Mouse (Mus musculus): ENCODE measurements around the gene Cars. TPM values are rescaled to one million over a fixed set of nuclear protein-coding genes. Genes with fewer than 3 reads are reported as not detected.

Cars gene
- polyA plus RNA-seq, 1 experiment from 2014 or later: 62.4 TPM

- peak; percentile 35; the same call in 1 of the 2 replicates for ATAC-seq (ENCODE audit: low FRiP score)
- H3K27ac ChIP-seq: no peak overlapping the region
Observed at GRCm38 (mm10) chr7:143594865-143595264, 5.0 kb downstream of the Cars start.

DNA sequence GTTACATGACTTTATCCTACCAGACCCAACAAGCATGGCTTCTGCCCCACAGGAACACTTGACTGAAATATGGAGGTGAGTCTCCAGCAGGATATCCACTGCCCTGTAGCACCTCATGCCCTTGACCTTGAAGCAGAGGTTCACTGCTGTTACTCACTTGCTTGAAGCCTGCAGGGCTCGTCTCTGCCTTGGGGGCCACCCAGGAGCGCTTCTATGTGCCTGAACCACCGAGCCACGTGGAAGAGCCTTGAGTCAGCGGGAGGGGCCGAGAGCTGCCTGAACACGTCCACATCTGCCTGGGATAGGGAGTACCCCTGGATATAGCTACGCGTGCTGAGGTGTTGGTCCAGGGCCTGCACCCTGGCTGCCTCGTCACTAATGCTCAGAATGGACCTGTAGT is 7.6 kb downstream of the Cars start:
- WGBS: 94% methylated on average over 10 of the region's 10 CpGs
- ATAC-seq (ENCODE audit: low FRiP score) (no peak), DNase-seq (ENCODE audit: low spot score) (no peak)
- no peaks in the 10 kb centered on the region for H3K27me3 ChIP-seq (ENCODE audit: control insufficient read depth, insufficient read depth, low read length)
- no peak overlapping the region for H3K9ac ChIP-seq
- H3K36me3 ChIP-seq (replicated peaks; ENCODE audit: control insufficient read depth, insufficient read depth): peaks cover 37% of the 10 kb centered on the region
- H3K4me2 ChIP-seq (replicated peaks): no peak overlapping the region
- H3K9me3 ChIP-seq (ENCODE audit: control insufficient read depth, low read length): no peaks in the 10 kb centered on the region
- 0 out of 2 replicates have a peak, but pooled peaks cover 3% of the 10 kb centered on the region for H3K4me1 ChIP-seq (replicated peaks; ENCODE audit: control insufficient read depth, insufficient read depth, low read length)
- no peak overlapping the region for H3K4me3 ChIP-seq (replicated peaks; ENCODE audit: low read length)
- H3K27ac ChIP-seq: no peak overlapping the region

More at GRCm38 (mm10) chr7:143594865-143595264, 5.0 kb downstream of the Cars start:
- DNase-seq (ENCODE audit: low spot score): peak; percentile 48
- Histone ChIP-seq H3K4me1 (replicated peaks; ENCODE audit: control insufficient read depth, insufficient read depth, low read length) (peaks cover 11% of the 10 kb centered on the region), H3K9me3 (ENCODE audit: control insufficient read depth, low read length) (no peaks in the 10 kb centered on the region), H3K36me3 (replicated peaks; ENCODE audit: control insufficient read depth, insufficient read depth) (peaks cover 16% of the 10 kb centered on the region), H3K9ac (no peak overlapping the region), H3K4me2 (replicated peaks) (no peak overlapping the region), H3K27me3 (ENCODE audit: control insufficient read depth, insufficient read depth, low read length) (no peaks in the 10 kb centered on the region), H3K4me3 (replicated peaks; ENCODE audit: low read length) (no peak overlapping the region)
- 74% methylated on average over 5 of the region's 5 CpGs for WGBS

- no peaks in the 10 kb centered on the region for H3K9me3 ChIP-seq (ENCODE audit: control insufficient read depth, low read length)
- ATAC-seq (ENCODE audit: low FRiP score) (no peak), DNase-seq (ENCODE audit: low spot score) (no peak)
- no peak overlapping the region for H3K4me2 ChIP-seq (replicated peaks)
- no peak overlapping the region for H3K27ac ChIP-seq
- no peak overlapping the region for H3K9ac ChIP-seq
- H3K27me3 ChIP-seq (ENCODE audit: control insufficient read depth, insufficient read depth, low read length): no peaks in the 10 kb centered on the region
- no peak overlapping the region for H3K4me3 ChIP-seq (replicated peaks; ENCODE audit: low read length)
- H3K4me1 ChIP-seq (replicated peaks; ENCODE audit: control insufficient read depth, insufficient read depth, low read length): no peaks in the 10 kb centered on the region
- H3K36me3 ChIP-seq (replicated peaks; ENCODE audit: control insufficient read depth, insufficient read depth): peaks cover 77% of the 10 kb centered on the region
- WGBS: 89% methylated on average over 4 of the region's 4 CpGs
Observed at GRCm38 (mm10) chr7:143588006-143588405, 11.9 kb downstream of the Cars start.

- no peak overlapping the region for H3K4me2 ChIP-seq (replicated peaks)
- H3K27ac ChIP-seq: no peak overlapping the region
- no peaks in the 10 kb centered on the region for H3K9me3 ChIP-seq (ENCODE audit: control insufficient read depth, low read length)
- H3K36me3 ChIP-seq (replicated peaks; ENCODE audit: control insufficient read depth, insufficient read depth): peaks cover 81% of the 10 kb centered on the region
- DNase-seq (ENCODE audit: low spot score) (no peak), ATAC-seq (ENCODE audit: low FRiP score) (no peak)
- H3K9ac ChIP-seq: no peak overlapping the region
- WGBS: 94% methylated on average over 5 of the region's 5 CpGs
- H3K4me3 ChIP-seq (replicated peaks; ENCODE audit: low read length): no peak overlapping the region
- H3K27me3 ChIP-seq (ENCODE audit: control insufficient read depth, insufficient read depth, low read length): no peaks in the 10 kb centered on the region
- no peaks in the 10 kb centered on the region for H3K4me1 ChIP-seq (replicated peaks; ENCODE audit: control insufficient read depth, insufficient read depth, low read length)
Observed at GRCm38 (mm10) chr7:143587586-143587985, 12.3 kb downstream of the Cars start.

GRCm38 (mm10) chr7:143583956-143584355 is 15.9 kb downstream of the Cars start:
- no peak overlapping the region for H3K4me2 ChIP-seq (replicated peaks)
- H3K9ac ChIP-seq: no peak overlapping the region
- ATAC-seq (ENCODE audit: low FRiP score) (no peak), DNase-seq (ENCODE audit: low spot score) (peak; percentile 67)
- peaks cover 95% of the 10 kb centered on the region for H3K36me3 ChIP-seq (replicated peaks; ENCODE audit: control insufficient read depth, insufficient read depth)
- H3K9me3 ChIP-seq (ENCODE audit: control insufficient read depth, low read length): no peaks in the 10 kb centered on the region
- no peaks in the 10 kb centered on the region for H3K4me1 ChIP-seq (replicated peaks; ENCODE audit: control insufficient read depth, insufficient read depth, low read length)
- WGBS: 30% methylated on average over 3 of the region's 3 CpGs
- H3K27me3 ChIP-seq (ENCODE audit: control insufficient read depth, insufficient read depth, low read length): no peaks in the 10 kb centered on the region
- H3K27ac ChIP-seq: no peak overlapping the region
- H3K4me3 ChIP-seq (replicated peaks; ENCODE audit: low read length): no peak overlapping the region

DNA sequence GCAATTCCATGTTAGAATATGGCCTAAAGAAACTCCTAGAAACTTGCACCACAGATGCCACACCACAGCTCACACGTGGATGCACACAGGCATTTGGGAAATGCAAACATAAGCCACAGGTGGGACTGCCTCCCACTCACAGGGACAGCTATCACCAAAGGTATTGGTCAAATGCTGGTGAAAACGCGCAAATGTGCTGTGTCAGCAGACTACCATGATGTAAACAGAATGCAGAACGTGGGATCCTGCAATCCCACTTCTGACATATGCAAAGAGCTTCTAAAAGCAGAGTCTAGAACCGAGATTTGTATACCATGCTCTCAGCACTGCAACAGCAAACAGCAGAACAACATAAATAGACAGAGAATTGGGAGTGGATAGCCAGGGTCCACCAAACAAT is 16.9 kb downstream of the Cars start:
- ATAC-seq (ENCODE audit: low FRiP score) (no peak), DNase-seq (ENCODE audit: low spot score) (no peak)
- H3K4me1 ChIP-seq (replicated peaks; ENCODE audit: control insufficient read depth, insufficient read depth, low read length): no peaks in the 10 kb centered on the region
- H3K27ac ChIP-seq: no peak overlapping the region
- no peak overlapping the region for H3K4me2 ChIP-seq (replicated peaks)
- 92% methylated on average over 5 of the region's 5 CpGs for WGBS
- H3K9me3 ChIP-seq (ENCODE audit: control insufficient read depth, low read length): no peaks in the 10 kb centered on the region
- peaks cover 95% of the 10 kb centered on the region for H3K36me3 ChIP-seq (replicated peaks; ENCODE audit: control insufficient read depth, insufficient read depth)
- H3K27me3 ChIP-seq (ENCODE audit: control insufficient read depth, insufficient read depth, low read length): no peaks in the 10 kb centered on the region
- H3K9ac ChIP-seq: no peak overlapping the region
- no peak overlapping the region for H3K4me3 ChIP-seq (replicated peaks; ENCODE audit: low read length)

- no peak overlapping the region for H3K4me3 ChIP-seq (replicated peaks; ENCODE audit: low read length)
- no peak overlapping the region for H3K9ac ChIP-seq
- no peaks in the 10 kb centered on the region for H3K4me1 ChIP-seq (replicated peaks; ENCODE audit: control insufficient read depth, insufficient read depth, low read length)
- DNase-seq (ENCODE audit: low spot score) (no peak), ATAC-seq (ENCODE audit: low FRiP score) (no peak)
- H3K9me3 ChIP-seq (ENCODE audit: control insufficient read depth, low read length): no peaks in the 10 kb centered on the region
- WGBS: 97% methylated on average over 11 of the region's 11 CpGs
- peaks cover 95% of the 10 kb centered on the region for H3K36me3 ChIP-seq (replicated peaks; ENCODE audit: control insufficient read depth, insufficient read depth)
- no peak overlapping the region for H3K4me2 ChIP-seq (replicated peaks)
- no peak overlapping the region for H3K27ac ChIP-seq
- H3K27me3 ChIP-seq (ENCODE audit: control insufficient read depth, insufficient read depth, low read length): no peaks in the 10 kb centered on the region
Observed at GRCm38 (mm10) chr7:143575751-143576150, 24.1 kb downstream of the Cars start.

DNA sequence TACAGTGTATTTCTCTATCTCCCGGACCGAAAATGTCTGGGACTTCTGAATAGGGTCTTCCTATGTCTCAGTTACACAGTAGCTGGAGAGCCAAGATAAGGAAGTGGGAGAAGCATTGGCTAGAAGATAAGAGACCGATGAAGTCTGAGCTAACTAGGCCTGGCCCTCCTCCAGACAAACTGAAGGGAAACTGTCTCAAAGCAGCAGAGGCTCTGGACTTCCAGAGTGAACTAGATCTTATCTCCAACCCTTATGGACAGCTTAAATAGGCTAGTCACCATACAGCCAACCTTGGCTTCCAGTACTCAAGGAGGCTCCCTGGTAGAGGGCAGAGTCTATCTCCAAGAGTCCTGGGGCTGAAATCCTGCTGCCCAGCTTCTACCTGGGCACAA is 34.2 kb downstream of the Cars start:
- Histone ChIP-seq H3K4me2 (replicated peaks) (no peak overlapping the region), H3K9me3 (ENCODE audit: control insufficient read depth, low read length) (no peaks in the 10 kb centered on the region), H3K9ac (no peak overlapping the region), H3K36me3 (replicated peaks; ENCODE audit: control insufficient read depth, insufficient read depth) (peaks cover 99% of the 10 kb centered on the region), H3K4me3 (replicated peaks; ENCODE audit: low read length) (no peak overlapping the region), H3K4me1 (replicated peaks; ENCODE audit: control insufficient read depth, insufficient read depth, low read length) (no peaks in the 10 kb centered on the region), H3K27me3 (ENCODE audit: control insufficient read depth, insufficient read depth, low read length) (no peaks in the 10 kb centered on the region), H3K27ac (no peak overlapping the region)
- no peak for DNase-seq (ENCODE audit: low spot score)
- ATAC-seq (ENCODE audit: low FRiP score): no peak
- WGBS: 96% methylated on average over 3 of the region's 3 CpGs

DNA sequence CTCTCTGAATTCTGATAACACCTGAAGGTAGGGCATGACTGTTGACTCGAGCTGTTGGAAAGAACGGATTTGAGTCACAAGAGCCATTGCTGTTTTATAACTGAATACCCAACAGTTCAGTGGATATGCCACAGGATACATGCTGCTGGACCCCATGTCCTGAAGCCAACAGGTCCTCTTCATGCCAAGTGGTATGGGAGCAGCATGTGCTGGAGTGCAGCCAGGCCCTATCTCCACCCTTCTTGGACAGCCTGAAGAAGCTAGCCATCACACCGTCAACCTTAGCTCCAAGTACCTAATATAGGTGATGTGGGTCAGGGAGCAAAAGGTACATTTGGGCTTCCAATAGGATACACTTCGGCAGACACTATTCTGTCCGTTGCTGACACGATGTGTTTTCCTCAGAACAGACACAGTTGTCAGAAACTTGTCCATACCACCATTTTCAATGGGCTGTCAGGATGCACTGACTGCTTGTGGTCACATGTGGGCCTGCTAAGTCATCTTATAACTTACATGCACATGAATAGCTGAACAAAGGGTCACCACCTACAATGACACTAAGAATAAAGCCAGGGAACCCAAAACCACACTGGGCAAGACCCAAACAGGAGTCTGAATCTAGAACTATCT is 34.8 kb downstream of the Cars start:
- no peaks in the 10 kb centered on the region for H3K9me3 ChIP-seq (ENCODE audit: control insufficient read depth, low read length)
- H3K4me1 ChIP-seq (replicated peaks; ENCODE audit: control insufficient read depth, insufficient read depth, low read length): no peaks in the 10 kb centered on the region
- peaks cover 99% of the 10 kb centered on the region for H3K36me3 ChIP-seq (replicated peaks; ENCODE audit: control insufficient read depth, insufficient read depth)
- no peak overlapping the region for H3K4me2 ChIP-seq (replicated peaks)
- H3K27me3 ChIP-seq (ENCODE audit: control insufficient read depth, insufficient read depth, low read length): no peaks in the 10 kb centered on the region
- no peak overlapping the region for H3K27ac ChIP-seq
- 94% methylated on average over 6 of the region's 6 CpGs for WGBS
- DNase-seq (ENCODE audit: low spot score) (no peak), ATAC-seq (ENCODE audit: low FRiP score) (no peak)
- no peak overlapping the region for H3K4me3 ChIP-seq (replicated peaks; ENCODE audit: low read length)
- H3K9ac ChIP-seq: no peak overlapping the region

DNA sequence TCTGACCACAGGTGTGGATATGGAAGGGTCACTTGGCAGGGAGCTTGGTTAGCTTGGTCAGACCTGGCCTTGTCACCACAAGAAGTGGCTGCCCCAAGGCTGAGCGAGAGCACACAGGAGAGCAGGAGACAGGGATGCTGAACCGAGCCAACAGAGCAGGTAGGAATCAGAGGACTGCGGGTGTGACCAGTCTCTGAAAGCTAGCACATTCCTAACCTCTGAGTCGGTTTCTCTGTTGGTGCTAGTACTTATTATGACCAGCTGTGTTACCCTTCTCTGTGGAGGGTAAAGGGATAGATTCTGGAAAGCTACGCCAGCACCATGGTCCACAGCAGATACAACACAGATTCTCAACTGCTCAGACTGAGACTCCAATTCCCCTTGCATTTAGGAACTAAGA is 36.1 kb downstream of the Cars start:
- Histone ChIP-seq H3K36me3 (replicated peaks; ENCODE audit: control insufficient read depth, insufficient read depth) (peaks cover 99% of the 10 kb centered on the region), H3K27ac (no peak overlapping the region), H3K9me3 (ENCODE audit: control insufficient read depth, low read length) (no peaks in the 10 kb centered on the region), H3K4me1 (replicated peaks; ENCODE audit: control insufficient read depth, insufficient read depth, low read length) (no peaks in the 10 kb centered on the region), H3K9ac (no peak overlapping the region), H3K4me3 (replicated peaks; ENCODE audit: low read length) (no peak overlapping the region), H3K27me3 (ENCODE audit: control insufficient read depth, insufficient read depth, low read length) (no peaks in the 10 kb centered on the region), H3K4me2 (replicated peaks) (no peak overlapping the region)
- 94% methylated on average over 5 of the region's 5 CpGs for WGBS
- ATAC-seq (ENCODE audit: low FRiP score) (no peak), DNase-seq (ENCODE audit: low spot score) (no peak)
